Mouse (Mus musculus): ENCODE data around the gene Ak1.

The Ak1 gene

DNA sequence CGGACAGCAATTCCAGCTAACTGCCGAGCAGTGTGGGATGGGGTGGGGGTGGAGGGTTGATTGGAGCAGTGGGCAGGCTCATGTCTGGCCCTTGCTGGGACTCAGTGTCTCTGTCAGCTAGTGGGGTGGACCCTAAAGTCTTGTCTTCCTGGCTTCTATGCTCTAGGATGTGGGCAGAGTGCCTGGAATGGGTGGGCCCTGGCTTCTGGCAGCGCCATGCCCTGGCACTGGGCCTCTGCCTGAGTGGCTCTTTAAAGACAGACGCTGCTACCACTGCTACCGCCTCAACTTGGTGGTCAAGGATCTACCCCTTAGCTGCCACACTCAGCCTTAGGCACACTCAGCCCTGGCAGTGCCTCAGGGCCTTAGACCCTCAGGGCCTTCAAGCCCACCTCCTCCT lies 7.2 kb downstream of the Ak1 start:
- peak; percentile 60 to 78 for DNase-seq

DNA sequence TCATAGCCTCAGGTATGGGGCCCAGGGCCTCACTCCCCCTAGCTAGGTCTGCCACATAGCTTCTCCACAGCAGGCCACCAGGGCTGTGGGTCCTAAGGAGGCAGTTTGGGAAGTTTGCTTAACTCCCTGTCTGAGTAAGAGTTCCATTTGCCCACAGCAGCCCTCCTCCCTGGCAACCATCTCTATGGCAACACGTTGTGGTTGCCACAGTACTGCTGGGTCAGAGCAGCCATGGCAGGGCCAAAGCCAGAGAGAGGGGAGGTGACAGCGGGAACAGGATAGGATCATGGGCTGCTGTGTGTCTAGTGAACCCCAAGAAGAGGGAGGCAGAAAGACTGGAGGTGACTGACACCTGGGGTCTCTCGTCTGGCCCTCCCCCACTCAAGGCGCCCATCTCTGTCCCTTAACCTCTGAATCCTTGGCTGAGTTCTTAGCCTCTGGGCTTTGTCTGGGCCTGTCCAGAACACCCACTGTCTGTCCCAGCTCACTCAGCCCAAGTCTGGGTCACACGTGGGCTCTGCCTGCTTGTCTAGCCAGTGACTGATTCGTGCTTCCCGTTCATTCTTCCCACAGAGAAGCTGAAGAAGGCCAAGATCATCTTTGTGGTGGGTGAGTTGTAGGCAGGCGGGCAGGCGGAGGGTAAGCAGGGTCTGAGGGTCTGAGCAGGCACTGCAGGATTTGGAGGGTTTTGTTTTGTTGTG lies 7.9 kb downstream of the Ak1 start:
- DNase-seq, result peak in 1 of 2 experiments; percentile 53

DNA sequence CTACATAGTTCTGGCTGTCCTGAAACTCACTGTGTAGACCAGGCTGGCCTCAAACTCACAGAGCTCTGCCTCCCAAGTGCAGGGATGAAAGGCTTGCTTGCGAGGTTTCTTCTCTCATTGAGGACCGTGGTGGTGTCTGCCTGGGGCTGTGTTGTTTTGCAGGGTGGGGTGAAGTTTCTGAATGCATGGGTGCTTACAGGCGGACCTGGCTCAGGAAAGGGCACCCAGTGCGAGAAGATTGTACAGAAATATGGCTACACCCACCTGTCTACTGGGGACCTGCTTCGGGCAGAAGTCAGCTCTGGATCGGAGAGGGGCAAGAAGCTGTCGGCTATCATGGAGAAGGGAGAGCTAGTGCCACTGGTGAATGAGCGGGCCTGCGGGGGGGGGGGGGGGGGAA lies 8.5 kb downstream of the Ak1 start:
- DNase-seq, result no peak

DNA sequence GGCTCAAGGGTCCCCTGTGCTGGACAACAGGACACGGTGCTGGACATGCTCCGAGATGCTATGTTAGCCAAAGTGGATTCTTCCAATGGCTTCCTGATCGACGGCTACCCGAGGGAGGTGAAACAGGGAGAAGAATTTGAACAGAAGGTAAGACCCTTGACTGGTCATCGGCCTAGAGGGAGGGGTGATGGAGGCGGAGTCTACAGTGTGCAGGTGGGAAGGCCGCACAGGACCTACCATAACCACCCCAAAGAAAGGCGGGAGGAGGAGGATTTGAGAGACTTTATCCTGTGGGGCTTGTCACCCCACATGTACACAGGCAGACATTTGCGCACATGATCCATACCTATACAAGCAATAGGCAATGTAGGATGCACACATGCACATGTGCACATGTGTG lies 9.5 kb downstream of the Ak1 start:
- DNase-seq, result no peak

DNA sequence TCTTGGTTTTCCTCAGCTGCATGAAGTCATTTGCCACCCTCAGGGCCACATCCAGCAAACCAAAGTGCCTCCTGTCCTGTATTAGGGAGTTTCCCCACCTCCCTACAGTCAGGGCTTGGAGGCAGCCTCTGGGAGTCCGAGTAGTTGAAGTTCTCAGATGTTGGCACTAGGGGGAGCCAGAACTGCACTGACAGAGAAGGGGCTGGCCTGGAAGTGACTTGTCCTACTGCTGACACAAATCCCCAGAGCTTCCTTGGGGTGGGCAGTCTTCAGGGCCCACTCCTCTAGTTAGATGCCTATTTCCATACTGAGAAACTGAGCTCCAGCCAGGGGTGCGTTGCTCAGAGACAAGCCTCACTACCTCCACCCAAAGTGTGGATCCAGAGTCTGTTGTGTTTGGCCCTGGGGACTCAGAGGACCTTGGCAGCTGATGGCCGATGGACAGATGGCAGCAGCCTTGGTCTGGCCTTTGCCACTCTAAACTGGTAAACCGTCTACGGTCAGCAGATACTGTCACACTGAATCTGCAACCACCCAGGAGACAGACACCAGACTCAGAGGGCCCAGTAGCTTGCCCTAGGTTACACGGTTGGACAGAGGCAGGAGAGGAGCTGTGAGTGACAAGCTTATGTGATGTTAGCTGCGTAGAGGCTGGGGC lies 10.3 kb downstream of the Ak1 start:
- DNase-seq, result peak; percentile 78 to 86

DNA sequence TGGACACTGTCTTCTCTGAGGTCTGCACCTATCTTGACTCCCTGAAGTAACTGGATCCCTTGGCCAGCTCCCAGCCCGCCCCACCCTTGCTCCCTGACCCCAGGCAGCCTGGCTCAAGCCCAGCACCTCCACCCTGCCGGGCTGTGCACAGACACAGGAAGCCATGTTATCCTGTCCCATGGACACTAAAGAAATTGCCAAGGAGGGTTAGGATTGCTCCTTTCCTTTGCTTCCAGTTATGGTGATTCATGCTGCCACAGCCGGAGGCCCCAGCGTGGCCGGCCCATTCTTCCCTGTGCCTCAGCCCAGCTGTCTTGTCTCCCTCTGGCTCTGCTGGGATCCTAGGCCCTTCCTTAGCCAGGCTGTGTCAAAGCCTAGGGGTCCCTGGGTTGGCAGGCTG lies 12.1 kb downstream of the Ak1 start:
- DNase-seq, result peak in 1 of 2 experiments; percentile 32

DNA sequence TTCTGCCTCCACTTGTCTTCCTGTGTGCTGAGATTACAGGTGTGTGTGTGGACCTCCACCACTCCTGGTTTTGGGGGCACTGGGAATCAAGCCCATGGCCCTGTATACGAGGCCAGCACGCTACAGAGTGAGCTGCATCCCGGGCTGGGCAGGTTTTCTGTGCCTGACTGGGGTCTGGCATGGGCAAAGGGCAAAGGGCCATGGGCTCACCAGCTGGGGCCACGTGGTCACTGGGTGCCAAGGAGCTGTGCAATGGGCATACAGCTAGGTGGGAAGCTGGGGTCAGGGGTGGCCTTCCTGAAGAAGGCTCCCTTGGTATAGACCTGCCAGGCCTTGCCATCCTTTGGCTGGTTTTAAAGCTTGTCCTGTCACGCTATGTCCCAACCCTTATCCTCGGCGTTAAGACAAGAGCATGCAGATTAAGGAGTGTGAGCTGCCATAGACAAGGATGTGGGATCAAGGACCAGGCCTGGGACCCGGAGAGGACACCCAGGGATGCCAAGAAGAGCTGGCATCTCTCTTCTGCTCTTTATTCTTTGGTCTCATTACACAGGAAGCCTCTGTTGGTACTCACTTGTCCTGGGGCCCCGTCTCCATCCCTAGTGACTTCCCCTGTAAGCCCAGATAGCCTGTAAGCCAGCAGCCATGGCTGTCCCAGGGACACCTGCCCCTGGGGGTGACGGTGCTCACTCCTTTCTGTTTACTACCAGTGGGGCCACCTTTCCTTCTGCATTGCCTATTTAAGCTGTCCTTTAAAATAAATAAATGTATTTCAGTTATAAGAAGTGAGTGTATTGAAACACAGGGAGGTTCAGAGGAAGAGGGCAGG lies 12.9 kb downstream of the Ak1 start:
- peak in 1 of 2 experiments; percentile 20 for DNase-seq

DNA sequence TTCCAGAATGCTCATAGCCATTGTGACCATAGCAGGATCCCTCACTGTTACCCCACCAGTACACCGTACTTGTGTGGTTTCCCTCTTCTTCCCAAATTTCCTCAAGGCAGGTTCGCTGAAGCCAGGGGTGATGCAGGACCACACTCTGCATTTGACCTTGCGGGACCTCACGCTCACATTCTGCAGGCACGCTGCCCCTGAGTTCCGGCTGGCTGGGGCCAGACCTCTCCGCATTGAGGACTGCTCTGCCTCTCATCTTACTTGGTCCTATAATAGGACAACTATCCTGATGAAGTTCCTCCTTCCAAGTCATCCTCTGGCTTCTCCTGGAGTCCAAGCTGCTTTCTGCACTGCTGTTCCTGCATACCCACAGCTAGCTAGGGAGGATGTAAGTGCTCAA lies 15.1 kb downstream of the Ak1 start:
- DNase-seq, result peak in 1 of 2 experiments; percentile 5

DNA sequence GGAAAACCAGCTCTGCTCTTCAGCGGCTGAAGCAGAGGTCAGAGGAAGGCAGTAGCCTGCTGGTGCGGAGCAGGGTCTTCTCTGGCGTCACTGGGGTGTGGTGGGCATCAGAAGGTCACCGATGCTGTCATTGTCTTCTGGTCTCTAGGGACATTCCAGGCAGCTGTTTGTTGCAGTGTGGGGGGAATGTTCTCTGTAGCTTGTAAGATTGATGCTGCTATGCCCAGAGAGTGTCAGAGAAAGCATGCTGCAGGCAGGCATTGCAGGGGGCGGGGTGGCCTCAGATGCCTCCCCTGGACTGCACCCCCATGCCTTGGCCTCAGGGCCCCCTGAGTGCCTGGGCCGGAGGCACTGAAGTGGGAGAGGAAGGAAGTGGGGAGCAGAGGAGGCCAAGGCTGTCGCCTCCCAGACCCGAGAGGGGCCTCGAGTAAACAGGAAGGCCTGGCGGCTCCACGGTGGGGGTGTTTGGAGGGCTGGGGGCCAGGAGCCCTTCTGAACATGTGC lies 16.3 kb downstream of the Ak1 start:
- DNase-seq, result peak in 1 of 2 experiments; percentile 17

DNA sequence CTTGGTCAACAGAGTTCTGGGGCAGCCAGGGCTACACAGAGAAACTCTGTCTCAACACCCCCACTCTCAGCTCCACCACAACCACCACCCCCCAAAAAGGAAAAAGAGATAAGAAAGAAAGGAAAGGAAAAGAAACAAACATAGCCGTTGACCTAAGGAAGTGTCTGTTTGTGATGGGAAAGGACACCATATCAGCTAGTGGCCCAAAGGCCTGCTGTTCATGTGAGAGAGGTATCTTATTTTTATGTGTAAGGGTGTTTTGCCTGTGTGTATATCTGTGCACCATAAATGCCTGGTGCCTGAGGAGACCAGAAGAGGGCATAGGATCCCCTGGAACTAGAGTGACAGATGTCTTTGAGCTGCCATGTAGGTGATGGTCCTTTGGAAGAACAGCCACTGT lies 18.1 kb downstream of the Ak1 start:
- DNase-seq, result no peak

DNA sequence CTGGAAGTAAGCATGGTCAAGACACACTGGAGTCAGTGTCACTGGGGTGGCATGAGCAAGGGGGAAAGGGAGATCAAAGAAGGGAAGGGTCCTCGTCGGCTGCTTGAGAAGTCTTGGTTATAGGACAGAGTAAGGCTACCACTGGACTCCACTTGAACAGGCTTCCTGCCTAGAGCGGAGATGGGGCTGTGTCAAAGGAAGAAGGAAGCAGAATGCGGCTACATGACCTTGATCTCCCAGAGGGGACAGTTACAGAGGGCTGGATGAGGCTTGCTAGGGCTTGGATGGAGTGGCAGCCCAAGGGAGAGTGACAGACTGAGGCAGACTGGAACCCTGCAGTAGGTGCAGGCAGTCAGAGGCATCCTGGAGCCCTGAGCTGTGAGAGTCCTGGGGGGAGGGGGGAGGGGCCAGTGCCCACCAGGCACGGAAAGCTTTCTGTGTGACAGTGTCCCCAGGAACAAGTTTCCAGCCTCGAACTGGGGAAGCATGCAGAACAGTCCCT lies 19.0 kb downstream of the Ak1 start:
- no peak for DNase-seq

DNA sequence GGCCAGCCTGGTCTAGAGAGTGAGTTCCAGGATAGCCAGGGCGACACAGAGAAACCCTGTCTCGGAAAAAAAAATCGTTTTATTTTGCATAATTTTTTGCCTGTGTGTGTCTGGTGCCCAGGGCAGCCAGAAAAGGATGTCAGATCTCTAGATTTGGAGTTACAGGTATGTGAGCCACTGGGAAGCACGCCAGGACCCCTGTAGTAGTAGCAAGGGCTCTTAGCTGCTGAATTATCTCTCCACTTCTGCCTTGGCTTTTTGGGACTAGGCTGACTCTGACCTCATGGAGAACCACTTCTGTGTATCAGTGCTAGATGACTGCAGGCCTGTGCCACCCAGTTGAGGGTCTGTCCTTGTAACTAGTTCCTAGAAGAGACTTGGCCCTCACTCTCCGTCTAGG lies 20.3 kb downstream of the Ak1 start:
- peak in 1 of 2 experiments; percentile 55 for DNase-seq

DNA sequence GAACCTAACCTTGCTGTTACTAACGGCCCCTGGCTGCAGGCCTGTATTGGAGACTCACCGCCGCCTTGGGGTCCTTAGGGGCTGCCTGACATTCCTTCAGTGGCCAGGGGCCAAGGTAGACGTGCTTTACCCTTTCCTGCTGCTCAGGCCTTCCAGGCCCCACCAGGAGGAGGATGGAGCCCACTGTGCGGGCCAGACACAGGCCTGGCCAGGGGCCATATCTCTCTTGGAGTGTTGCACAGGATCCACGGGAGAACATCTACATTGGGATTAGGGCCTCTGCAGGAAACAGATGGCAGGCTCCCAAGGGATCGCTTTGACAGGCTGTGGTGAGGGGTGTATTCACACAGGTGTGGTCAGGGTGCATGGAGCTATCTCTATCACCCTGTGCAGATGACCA lies 21.3 kb downstream of the Ak1 start:
- DNase-seq, result peak in 1 of 2 experiments; percentile 33

DNA sequence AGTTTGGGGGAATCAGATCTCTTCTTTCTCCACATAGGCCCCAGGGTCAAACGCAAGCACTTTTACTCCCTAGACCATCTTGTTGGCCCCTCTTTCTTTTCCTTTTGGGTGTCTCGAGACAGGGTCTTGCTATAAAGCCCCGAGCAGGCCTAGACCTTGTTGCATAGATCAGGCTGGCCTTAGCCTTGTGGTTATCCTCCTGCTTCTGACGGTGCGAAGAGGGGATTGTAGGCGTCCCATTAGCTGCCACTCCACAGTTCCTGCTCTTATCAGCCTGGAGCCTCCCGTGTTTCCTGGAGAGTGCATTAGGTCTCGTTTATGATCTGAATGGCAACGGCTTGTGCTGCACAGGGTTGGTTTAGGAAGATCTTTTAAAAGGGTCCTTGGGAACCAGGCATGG lies 22.5 kb downstream of the Ak1 start:
- no peak for DNase-seq

DNA sequence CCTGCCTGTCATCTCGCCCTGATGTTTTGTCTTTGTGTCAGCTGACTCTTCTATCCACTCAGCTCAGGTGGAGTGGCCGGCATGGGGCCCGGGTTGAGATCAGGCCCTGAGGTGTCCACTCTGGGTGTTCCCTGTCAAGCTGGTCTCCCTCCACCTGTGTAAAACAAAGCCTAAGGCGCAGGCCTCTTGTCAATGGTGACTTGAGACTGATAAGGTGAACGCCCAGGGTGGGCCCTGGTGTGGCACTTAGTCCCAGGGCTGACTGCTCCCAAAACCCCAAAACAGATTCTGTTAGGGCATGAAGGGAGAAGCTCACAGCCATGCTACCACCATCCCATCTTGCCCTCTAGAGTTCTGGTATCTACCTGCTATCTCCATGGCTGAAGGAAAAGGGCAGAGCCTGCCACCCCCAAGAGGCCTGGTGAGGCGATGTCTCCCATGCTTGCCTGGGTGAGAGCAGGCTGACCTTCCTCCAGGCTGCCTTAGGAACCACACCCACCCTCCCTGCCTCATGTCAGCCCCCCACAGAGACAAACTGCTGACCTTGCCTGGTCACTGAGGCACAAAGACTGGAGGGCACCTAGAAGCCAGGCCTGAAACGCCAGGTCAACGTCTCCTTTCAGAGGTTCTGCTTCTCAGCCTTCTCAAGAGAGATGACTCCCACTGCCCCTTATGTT lies 23.4 kb downstream of the Ak1 start:
- DNase-seq, result no peak

DNA sequence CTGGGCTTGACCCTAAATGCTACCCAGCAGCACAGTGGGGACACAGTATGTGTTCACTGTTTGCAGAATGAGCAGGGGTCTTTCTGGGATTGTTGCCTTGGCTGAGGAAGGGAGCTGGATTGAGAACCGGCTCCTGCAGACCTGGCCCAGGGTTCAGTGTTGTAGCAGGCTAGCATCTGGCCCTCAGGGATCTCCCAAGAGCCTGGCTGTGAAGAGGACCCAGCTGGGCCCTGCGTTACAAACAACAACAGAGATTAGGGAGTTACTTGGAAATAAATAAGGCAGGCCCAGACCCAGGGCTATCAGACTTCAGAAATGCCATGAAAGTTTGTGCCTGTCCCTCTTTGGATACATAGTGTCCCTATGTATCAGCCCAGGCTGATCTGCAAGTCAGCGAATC lies 24.1 kb downstream of the Ak1 start:
- no peak for DNase-seq

DNA sequence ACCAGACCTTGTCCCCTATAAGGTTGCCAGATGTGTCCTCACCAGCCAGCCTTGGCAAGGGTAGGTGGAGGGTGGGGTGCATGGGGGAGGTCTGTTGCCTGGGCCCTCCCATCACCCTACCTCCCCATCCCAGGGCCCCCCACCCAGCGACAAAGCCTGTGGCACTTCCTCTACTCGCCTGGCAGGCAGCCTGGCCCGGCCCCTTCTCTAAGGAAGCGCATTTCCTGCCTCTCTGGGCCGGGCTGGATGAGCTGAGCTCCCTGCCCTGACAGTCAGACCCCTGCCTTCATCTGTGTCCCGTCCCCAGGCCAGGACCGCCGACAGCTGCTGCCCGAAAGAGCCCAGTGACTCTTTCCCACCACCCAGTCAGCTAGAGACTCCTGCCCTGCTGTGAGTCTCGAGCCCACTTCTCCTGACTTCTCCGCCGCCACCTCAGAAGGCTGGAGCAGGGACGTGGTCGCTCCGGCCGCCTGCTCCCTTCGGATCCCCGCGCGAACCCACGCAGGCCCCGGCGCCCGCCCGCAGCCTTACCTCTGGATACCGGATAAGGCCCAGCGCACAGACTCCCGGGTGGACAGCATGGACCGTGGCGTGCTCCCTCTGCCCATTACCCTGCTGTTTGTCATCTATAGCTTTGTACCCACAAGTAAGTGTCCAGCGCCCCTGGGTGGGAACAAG lies 25.0 kb downstream of the Ak1 start, which contains the start of gene Eng:
Gene Eng (plus strand): TSS at position 217 of the 678 bp plus-strand sequence.
- no peak for DNase-seq

DNA sequence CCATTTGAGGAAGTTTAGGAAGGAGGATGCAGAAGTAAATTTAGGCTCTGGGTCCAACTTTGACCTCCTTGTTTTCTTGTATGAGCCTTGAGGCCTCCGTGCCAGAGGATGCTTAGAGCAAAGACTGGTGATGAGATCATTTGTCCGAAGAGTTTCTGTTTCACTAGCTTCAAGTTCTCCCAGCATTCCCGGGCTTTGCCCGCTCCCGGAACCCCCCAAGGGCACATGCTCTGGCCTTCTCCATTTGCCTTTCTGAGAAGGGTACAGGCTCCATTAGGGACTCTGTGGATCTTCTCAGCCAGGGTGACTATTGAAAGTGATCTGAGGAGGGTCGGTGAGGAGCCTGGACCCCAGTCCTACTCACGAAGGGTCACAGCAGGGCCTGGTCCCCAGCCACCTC lies 25.8 kb downstream of the Ak1 start:
- DNase-seq, result no peak

DNA sequence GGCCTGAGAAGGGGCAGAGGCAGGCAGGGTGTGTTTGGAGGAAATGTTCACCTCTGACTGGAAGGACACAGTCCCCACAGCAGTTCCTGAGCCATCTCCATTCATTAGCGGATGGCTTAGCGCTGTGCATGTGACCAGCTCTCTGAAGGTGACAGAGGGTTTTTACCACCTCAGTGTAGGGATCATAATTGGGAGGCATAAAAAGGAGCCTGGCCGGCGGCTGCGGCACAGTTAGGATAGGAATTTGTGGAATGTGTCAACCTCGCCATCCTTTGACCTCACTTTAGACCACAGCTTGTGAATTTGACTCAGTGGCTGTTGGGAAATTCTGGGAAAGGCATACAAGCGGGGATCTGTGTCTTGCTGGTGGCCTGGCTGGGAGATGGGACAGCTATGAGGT lies 32.2 kb downstream of the Ak1 start:
- no peak for DNase-seq

DNA sequence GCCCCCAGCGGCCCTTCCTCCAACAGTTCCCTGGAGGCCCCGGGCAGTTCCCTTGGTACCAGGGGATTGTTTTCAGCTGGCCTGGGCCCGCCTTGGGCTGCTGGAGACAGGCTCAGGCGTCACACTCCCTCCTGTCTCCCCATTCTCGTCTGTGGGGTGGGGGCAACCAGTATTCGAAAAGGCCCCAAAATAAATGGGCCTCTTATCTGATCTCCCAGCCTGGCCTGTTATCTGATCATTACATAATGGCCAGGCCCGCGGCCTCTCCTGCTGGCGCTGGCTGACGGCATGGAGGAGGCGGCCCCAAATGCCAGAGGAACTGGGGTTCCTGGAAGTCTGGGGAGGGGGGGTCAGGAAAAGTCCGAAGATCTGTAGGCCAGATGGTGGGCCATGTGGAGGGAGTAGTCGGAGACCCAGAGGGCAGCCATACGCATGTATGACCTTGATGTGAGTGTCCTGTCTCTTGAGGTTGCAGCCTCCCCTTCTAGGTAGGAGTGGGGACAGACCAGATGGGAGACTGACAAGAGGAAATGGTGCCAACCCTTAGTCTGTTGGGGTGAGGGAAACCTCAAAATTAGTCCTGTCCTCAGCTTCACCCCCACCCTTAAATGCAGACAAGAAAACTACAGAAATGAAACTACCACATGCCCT lies 33.3 kb downstream of the Ak1 start:
- DNase-seq, result no peak

DNA sequence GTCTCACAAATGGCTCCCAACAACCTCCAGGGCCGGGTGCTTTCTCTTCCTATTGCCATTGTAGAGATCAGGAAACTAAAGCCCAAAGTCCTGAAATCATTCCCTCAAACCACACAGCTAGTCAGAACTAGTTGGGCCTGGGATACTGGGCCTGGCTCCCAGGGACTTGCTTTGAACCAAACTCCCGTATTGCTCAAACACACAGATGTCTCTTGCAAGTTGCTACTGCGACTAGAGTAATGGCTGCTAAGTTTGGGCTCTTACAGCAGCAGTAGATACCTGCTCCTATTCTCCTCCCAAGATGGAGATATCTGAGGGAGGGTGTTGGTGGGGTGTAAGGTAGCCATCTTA lies 33.8 kb downstream of the Ak1 start:
- no peak for DNase-seq

DNA sequence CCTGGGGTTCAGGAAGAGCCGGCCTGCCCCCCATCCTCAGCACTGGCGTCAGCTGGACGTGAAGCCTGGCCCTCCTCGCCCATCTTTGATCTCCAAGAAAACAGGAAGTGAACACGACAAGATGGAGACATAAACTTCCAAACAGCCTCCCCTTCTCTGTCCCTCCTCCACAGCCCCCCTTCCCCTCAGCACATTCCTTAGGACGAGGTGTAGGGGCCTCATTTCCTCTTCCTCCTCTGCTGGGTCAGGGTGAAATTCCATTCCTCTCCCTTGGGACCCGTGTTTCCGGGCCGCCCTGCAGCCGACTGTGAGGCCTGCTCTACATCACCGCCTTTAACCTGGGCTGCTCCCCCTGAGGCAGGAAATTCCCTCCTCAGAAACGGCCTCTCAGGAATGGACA lies 34.3 kb downstream of the Ak1 start:
- no peak for DNase-seq

Measured in cerebellum, postnatal 25 days (tissue).